Comparison of ENCODE assay signal across 9 mouse cellular contexts in the genomic region with DNA sequence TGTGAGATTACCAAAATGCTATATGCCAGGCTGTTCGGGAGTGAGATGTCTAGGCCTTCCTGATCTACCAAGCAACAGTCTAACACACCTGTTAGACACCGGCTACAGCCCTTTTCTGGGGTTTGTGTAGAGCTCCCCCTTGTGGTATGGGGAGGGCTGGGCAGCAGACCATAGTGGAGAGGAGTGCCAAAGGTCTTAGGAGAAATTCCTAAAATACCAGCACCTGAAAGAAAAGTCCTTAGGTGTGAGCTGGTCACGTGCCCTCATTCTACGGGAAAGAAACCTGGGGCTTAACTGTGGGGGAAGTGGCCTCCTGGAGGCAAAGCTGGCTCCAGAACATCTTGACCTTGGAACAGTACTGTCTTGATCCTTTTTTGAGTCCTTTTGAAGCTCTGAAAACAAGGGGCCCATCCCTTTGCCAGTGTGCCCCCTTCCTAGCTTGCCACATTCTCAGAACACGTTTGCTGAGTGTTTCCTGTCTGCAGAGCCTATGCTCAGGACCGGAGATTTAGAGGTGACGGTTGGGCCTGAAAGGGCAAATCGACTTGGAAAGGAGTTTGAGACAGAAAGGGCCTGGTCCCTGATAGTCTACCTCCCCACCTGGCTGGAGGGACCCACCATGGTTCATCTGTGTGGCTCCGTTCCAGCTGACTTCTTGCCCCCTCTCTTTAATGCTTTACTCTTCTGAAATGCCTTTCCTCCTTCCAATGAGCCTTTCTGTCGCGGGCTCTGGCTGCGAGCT. TPM values are rescaled to one million over a fixed set of nuclear protein-coding genes. Genes with fewer than 3 reads are reported as not detected.
A peak's percentile ranks its signal among the peaks of the same experiment; 100 is the strongest.
DNase-seq lines count a peak whose midpoint lies in the region; ATAC-seq and TF ChIP-seq lines count a peak whose summit lies in the region.
"Had no signal": no experiment of that assay in that cellular context is flagged by ENCODE, and none has a peak within 500 bp of the region (broad histone marks: within the 10 kb centered on the region; RNA-seq: fewer than 3 reads in every experiment).

No protein-coding gene starts in this region.

- no peaks in the 10 kb centered on the region for H3K27me3 ChIP-seq in embryonic facial prominence, embryonic 10.5 days (replicated peaks; ENCODE audit: low read depth, poor library complexity, severe bottlenecking)
- no peaks in the 10 kb centered on the region for H3K27me3 ChIP-seq in midbrain, postnatal 0 days (ENCODE audit: insufficient read depth, low read length)
- H3K27me3 ChIP-seq in thymus, adult 2 months (ENCODE audit: control insufficient read depth, insufficient read depth, low read length) = no peaks in the 10 kb centered on the region
- H3K27me3 ChIP-seq: embryonic facial prominence, embryonic 13.5 days had no signal

- no peak for ATAC-seq in midbrain, postnatal 0 days (ENCODE audit: low FRiP score)

- peaks cover 22% of the 10 kb centered on the region for H3K4me1 ChIP-seq in embryonic facial prominence, embryonic 10.5 days
- H3K4me1 ChIP-seq in midbrain, postnatal 0 days (ENCODE audit: insufficient read depth, low read length) = no peaks in the 10 kb centered on the region
- peaks cover 9% of the 10 kb centered on the region; the same call in 1 of the 2 replicates for H3K4me1 ChIP-seq in thymus, adult 2 months (replicated peaks; ENCODE audit: control insufficient read depth, insufficient read depth, low read length)

- intact Hi-C loops in heart, postnatal 36 days (cut with DNase I) = loop anchor here (1.0 to 2.0 kb wide), 2 partner anchors 39 to 97 kb away; no protein-coding TSS in a partner anchor

- H3K9me3 ChIP-seq in embryonic facial prominence, embryonic 10.5 days = no peaks in the 10 kb centered on the region
- H3K9me3 ChIP-seq in midbrain, postnatal 0 days (ENCODE audit: low read length) = no peaks in the 10 kb centered on the region
- H3K9me3 ChIP-seq: embryonic facial prominence, embryonic 13.5 days had no signal

- H3K4me3 ChIP-seq in embryonic facial prominence, embryonic 10.5 days = no peak overlapping the region; the same call in 1 of the 2 replicates
- H3K4me3 ChIP-seq in midbrain, postnatal 0 days (ENCODE audit: low read depth, low read length) = no peak overlapping the region
- H3K4me3 ChIP-seq in thymus, adult 2 months (ENCODE audit: control insufficient read depth, insufficient read depth, low read length) = no peak overlapping the region
- H3K4me3 ChIP-seq: embryonic facial prominence, embryonic 13.5 days had no signal

- H3K36me3 ChIP-seq in embryonic facial prominence, embryonic 10.5 days (replicated peaks) = no peaks in the 10 kb centered on the region
- no peaks in the 10 kb centered on the region for H3K36me3 ChIP-seq in midbrain, postnatal 0 days (ENCODE audit: insufficient read depth, low read length)
- H3K36me3 ChIP-seq in thymus, adult 2 months (ENCODE audit: control insufficient read depth, insufficient read depth, low read length) = no peaks in the 10 kb centered on the region
- H3K36me3 ChIP-seq: embryonic facial prominence, embryonic 13.5 days had no signal

- TF ChIP-seq CTCF in midbrain, postnatal 0 days (IDR thresholded peaks at IDR 0.05) = peak; percentile 69
- peak; percentile 59; the same call in 1 of the 2 replicates for TF ChIP-seq CTCF in thymus, adult 2 months (IDR thresholded peaks at IDR 0.05; ENCODE audit: borderline replicate concordance, control insufficient read depth, extremely low read depth, insufficient read depth, low read length, poor library complexity)

- H3K4me2 ChIP-seq in midbrain, postnatal 0 days (ENCODE audit: low read depth, low read length, poor library complexity, severe bottlenecking) = no peak overlapping the region
- H3K4me2 ChIP-seq: embryonic facial prominence, embryonic 13.5 days had no signal

- H3K9ac ChIP-seq in midbrain, postnatal 0 days (replicated peaks; ENCODE audit: low read length, poor library complexity, severe bottlenecking) = no peak overlapping the region
- H3K9ac ChIP-seq: embryonic facial prominence, embryonic 13.5 days had no signal

- no peak for TF ChIP-seq POLR2A in thymus, adult 2 months (IDR thresholded peaks at IDR 0.05; ENCODE audit: control insufficient read depth, extremely low read depth, insufficient read depth, low read length, poor library complexity)

- peak; percentile 70 for DNase-seq in layer of hippocampus, adult 11-12 months (ENCODE audit: low spot score)
- DNase-seq in layer of hippocampus, adult 9-11 months = no peak
- peak; percentile 83 for DNase-seq in adrenal gland, postnatal 10 days
- peak; percentile 79 for DNase-seq in embryonic facial prominence, embryonic 10.5 days (ENCODE audit: low spot score)
- peak; percentile 76 for DNase-seq in heart, postnatal 36 days
- peak; percentile 34 to 57 for DNase-seq in left cerebral cortex, adult 18-20 months (ENCODE audit: low spot score in 2 of 2)
- DNase-seq in midbrain, postnatal 0 days (ENCODE audit: low spot score) = peak; percentile 41
- peak; percentile 71 for DNase-seq in thymus, adult 2 months

- no peak overlapping the region for H3K27ac ChIP-seq in embryonic facial prominence, embryonic 10.5 days (replicated peaks)
- H3K27ac ChIP-seq in midbrain, postnatal 0 days (ENCODE audit: low read depth, low read length) = no peak overlapping the region
- H3K27ac ChIP-seq in thymus, adult 2 months (ENCODE audit: control insufficient read depth, insufficient read depth, low read length) = no peak overlapping the region
- H3K27ac ChIP-seq: embryonic facial prominence, embryonic 13.5 days had no signal

- WGBS in embryonic facial prominence, embryonic 10.5 days = 51% methylated on average over 12 of the region's 12 CpGs
- 61% methylated on average over 12 of the region's 12 CpGs for WGBS in midbrain, postnatal 0 days
- WGBS in thymus, adult 2 months = 59% methylated on average over 12 of the region's 12 CpGs

RNA-seq across cellular contexts. Expression of a gene that starts 3.5 kb away (rescaled TPM):
- 1 to 10 TPM; 1.3 to 2.6 TPM for total RNA-seq in adrenal gland, postnatal 10 days (2021)
- 2.2 and 2.7 TPM in 2 replicates for polyA plus RNA-seq in embryonic facial prominence, embryonic 10.5 days (2016; fragmentation: Nextera tagmentation; extraction: Ambion mirVana)
- total RNA-seq in heart, postnatal 36 days (2021) = under 1 TPM in 1 of 2 experiments, not detected in 1; 0.46 TPM
- total RNA-seq in left cerebral cortex, adult 18-20 months (2021) = 10 to 100 TPM; 45.2 to 52.0 TPM
- total RNA-seq in midbrain, postnatal 0 days (2014; rRNA removed) = 26.4 and 44.8 TPM in 2 replicates
- polyA plus RNA-seq in midbrain, postnatal 0 days (2015; fragmentation: Nextera tagmentation; extraction: Ambion mirVana) = 27.0 and 27.5 TPM in 2 replicates
- 0.67 and 0.92 TPM in 2 replicates for polyA plus RNA-seq in thymus, adult 2 months (2012; rRNA removed)

RNA-seq across cellular contexts. Expression of a gene that starts 7.1 kb away (rescaled TPM):
- total RNA-seq in adrenal gland, postnatal 10 days (2021) = not detected
- 0.14 TPM in 1 of 2 replicates, not detected in the other for polyA plus RNA-seq in embryonic facial prominence, embryonic 10.5 days (2016; fragmentation: Nextera tagmentation; extraction: Ambion mirVana)
- total RNA-seq in heart, postnatal 36 days (2021) = not detected
- total RNA-seq in left cerebral cortex, adult 18-20 months (2021) = under 1 TPM in 1 of 2 experiments, not detected in 1; 0.33 TPM
- 1.1 TPM in 1 of 2 replicates, not detected in the other for total RNA-seq in midbrain, postnatal 0 days (2014; rRNA removed)
- 0.38 and 0.48 TPM in 2 replicates for polyA plus RNA-seq in midbrain, postnatal 0 days (2015; fragmentation: Nextera tagmentation; extraction: Ambion mirVana)
- polyA plus RNA-seq in thymus, adult 2 months (2012; rRNA removed) = 0.11 and 0.50 TPM in 2 replicates
- polyA plus RNA-seq: embryonic facial prominence, embryonic 13.5 days had no signal

RNA-seq across cellular contexts. Expression of a gene that starts 13.7 kb away (rescaled TPM):
- 1 to 10 TPM; 7.4 to 9.9 TPM for total RNA-seq in adrenal gland, postnatal 10 days (2021)
- 42.4 and 42.9 TPM in 2 replicates for polyA plus RNA-seq in embryonic facial prominence, embryonic 10.5 days (2016; fragmentation: Nextera tagmentation; extraction: Ambion mirVana)
- 1 to 10 TPM; 2.5 to 2.8 TPM for total RNA-seq in heart, postnatal 36 days (2021)
- 1 to 10 TPM; 8.4 to 8.6 TPM for total RNA-seq in left cerebral cortex, adult 18-20 months (2021)
- 24.0 and 41.4 TPM in 2 replicates for total RNA-seq in midbrain, postnatal 0 days (2014; rRNA removed)
- polyA plus RNA-seq in midbrain, postnatal 0 days (2015; fragmentation: Nextera tagmentation; extraction: Ambion mirVana) = 8.5 and 8.9 TPM in 2 replicates
- polyA plus RNA-seq in thymus, adult 2 months (2012; rRNA removed) = 20.0 and 25.0 TPM in 2 replicates

RNA-seq across cellular contexts. Expression of a gene that starts 26.7 kb away (rescaled TPM):
- total RNA-seq in adrenal gland, postnatal 10 days (2021) = 10 to 100 TPM; 29.8 to 37.2 TPM
- polyA plus RNA-seq in embryonic facial prominence, embryonic 10.5 days (2016; fragmentation: Nextera tagmentation; extraction: Ambion mirVana) = 41.4 and 45.7 TPM in 2 replicates
- 1 to 10 TPM; 2.0 to 2.7 TPM for total RNA-seq in heart, postnatal 36 days (2021)
- 100 to 1,000 TPM; 571 to 605 TPM for total RNA-seq in left cerebral cortex, adult 18-20 months (2021)
- 495 and 558 TPM in 2 replicates for total RNA-seq in midbrain, postnatal 0 days (2014; rRNA removed)
- polyA plus RNA-seq in midbrain, postnatal 0 days (2015; fragmentation: Nextera tagmentation; extraction: Ambion mirVana) = 345 TPM in 2 replicates
- 25.7 and 29.9 TPM in 2 replicates for polyA plus RNA-seq in thymus, adult 2 months (2012; rRNA removed)

RNA-seq across cellular contexts. Expression of a gene that starts 27.1 kb away (rescaled TPM):
- 10 to 100 TPM in 1 of 2 experiments, 1 to 10 TPM in 1; 5.1 to 22.1 TPM for total RNA-seq in adrenal gland, postnatal 10 days (2021)
- polyA plus RNA-seq in embryonic facial prominence, embryonic 10.5 days (2016; fragmentation: Nextera tagmentation; extraction: Ambion mirVana) = 0.26 and 2.0 TPM in 2 replicates
- total RNA-seq in heart, postnatal 36 days (2021) = over 10,000 TPM; 23,066 to 24,862 TPM
- 1 to 10 TPM; 3.8 to 5.0 TPM for total RNA-seq in left cerebral cortex, adult 18-20 months (2021)
- total RNA-seq in midbrain, postnatal 0 days (2014; rRNA removed) = 0.24 and 0.33 TPM in 2 replicates
- polyA plus RNA-seq in midbrain, postnatal 0 days (2015; fragmentation: Nextera tagmentation; extraction: Ambion mirVana) = 2.1 and 2.5 TPM in 2 replicates
- polyA plus RNA-seq in thymus, adult 2 months (2012; rRNA removed) = 13.4 and 159 TPM in 2 replicates
